Mouse (Mus musculus) C2C12 (cell line): ENCODE data around the gene Arpc5. TPM values are rescaled to one million over a fixed set of nuclear protein-coding genes. Genes with fewer than 3 reads are reported as not detected.

Experiments used
- H3K27me3 ChIP-seq: one replicate; pipeline ENCODE4 v1.6.1; 2011; ENCODE audit not compliant: control insufficient read depth, insufficient read depth, insufficient read length
- H3K36me3 ChIP-seq: one replicate; pipeline ENCODE4 v1.6.1; 2011; ENCODE audit not compliant: control insufficient read depth, insufficient read depth
- H3K4me3 ChIP-seq: one replicate; pipeline ENCODE4 v1.5.1; 2011; ENCODE audit warnings: mild to moderate bottlenecking, control low read depth; ENCODE audit not compliant: poor library complexity, insufficient read depth, severe bottlenecking
- H3K79me2 ChIP-seq: one replicate; pipeline ENCODE4 v1.6.1; 2011; ENCODE audit not compliant: control insufficient read depth, insufficient read depth
- H3K79me3 ChIP-seq: one replicate; pipeline ENCODE4 v1.6.1; 2011; ENCODE audit warnings: low read depth, control low read depth
- H3ac ChIP-seq: one replicate; pipeline ENCODE3; 2011; ENCODE audit warnings: low read depth; ENCODE audit not compliant: control insufficient read depth, insufficient read length
- CEBPB ChIP-seq: IDR thresholded peaks from one replicate; pipeline ENCODE4 v1.6.1; 2011; ENCODE audit warnings: low read depth, mild to moderate bottlenecking, control low read depth, moderate library complexity
- CTCF ChIP-seq: IDR thresholded peaks from one replicate; pipeline ENCODE4 v1.5.1; 2011; ENCODE audit not compliant: control insufficient read depth, insufficient read depth, insufficient read length
- FOSL1 ChIP-seq: IDR thresholded peaks from one replicate; pipeline ENCODE4 v1.8.0; 2011; ENCODE audit warnings: mild to moderate bottlenecking, low read length; ENCODE audit not compliant: poor library complexity, insufficient read depth, severe bottlenecking
- MAX ChIP-seq: IDR thresholded peaks from one replicate; pipeline ENCODE4 v1.6.1; 2011; ENCODE audit warnings: mild to moderate bottlenecking, control low read depth
- MYOD1 ChIP-seq: IDR thresholded peaks from one replicate; pipeline ENCODE4 v1.6.1; 2011; ENCODE audit warnings: low read depth; ENCODE audit not compliant: control insufficient read depth, insufficient read length
- MYOG ChIP-seq: IDR thresholded peaks from one replicate; pipeline ENCODE4 v1.6.1; 2011; ENCODE audit not compliant: control insufficient read depth, insufficient read length; ENCODE audit errors: extremely low read depth
- USF1 ChIP-seq: IDR thresholded peaks from one replicate; pipeline ENCODE4 v1.6.1; 2011; ENCODE audit warnings: low read depth, mild to moderate bottlenecking, control low read depth, moderate library complexity
- polyA plus RNA-seq: library from polyadenylated mRNA; unstranded; fragments of >200 nt; fragmentation: generic; extraction: Trizol; gene quantifications from one replicate; pipeline ENCODE4 v1.2.1, GENCODE M21; 2012; ENCODE audit warnings: missing spikeins

Arpc5 gene
- polyA plus RNA-seq, 1 experiment = 124 TPM

DNA sequence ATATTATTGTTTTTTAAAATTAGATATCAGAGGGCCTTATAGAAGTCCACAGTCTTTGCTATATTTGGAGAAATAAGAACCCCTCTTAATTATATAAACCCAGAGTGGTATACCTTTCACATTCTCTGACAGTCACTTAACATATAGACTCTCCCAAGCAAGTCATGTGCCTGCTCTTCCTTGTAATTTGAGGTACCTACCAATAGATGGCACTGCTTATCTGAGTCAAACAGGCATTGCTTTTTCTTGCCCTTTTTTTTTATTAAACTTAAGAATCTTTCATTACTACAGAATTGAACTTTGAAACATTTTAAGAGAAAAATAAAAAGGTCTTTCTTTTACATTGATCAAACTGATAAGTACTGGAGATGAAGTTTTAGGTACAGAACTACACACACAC lies 42.1 kb upstream of the Arpc5 start:
- Histone ChIP-seq H3K4me3 (no peak overlapping the region), H3ac (no peak overlapping the region), H3K36me3 (no peaks in the 10 kb centered on the region), H3K27me3 (no peaks in the 10 kb centered on the region), H3K79me3 (no peaks in the 10 kb centered on the region), H3K79me2 (no peaks in the 10 kb centered on the region)
- TF ChIP-seq CTCF (no peak), MAX (no peak), CEBPB (no peak), FOSL1 (no peak), MYOG (no peak), USF1 (no peak), MYOD1 (no peak)

DNA sequence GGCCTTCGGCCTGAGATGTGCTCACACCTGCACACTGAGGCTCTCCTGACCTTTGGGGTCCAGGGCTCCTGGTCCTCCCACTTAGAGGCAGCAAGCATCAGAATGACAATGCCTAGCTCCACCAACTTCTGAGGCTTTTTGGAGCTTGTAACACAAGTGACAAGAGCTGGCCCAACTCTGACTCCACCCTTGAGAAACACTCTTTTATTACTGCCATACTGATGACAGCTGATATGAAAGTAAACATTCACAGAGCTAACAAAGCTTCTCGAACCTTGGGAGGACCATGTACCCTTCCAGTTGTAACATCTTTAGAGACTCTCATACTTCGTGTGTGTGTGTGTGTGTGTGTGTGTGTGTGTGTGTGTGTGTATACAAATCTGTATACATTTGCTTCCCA lies 40.2 kb upstream of the Arpc5 start:
- Histone ChIP-seq H3K27me3 (no peaks in the 10 kb centered on the region), H3K79me3 (no peaks in the 10 kb centered on the region), H3ac (no peak overlapping the region), H3K79me2 (no peaks in the 10 kb centered on the region), H3K36me3 (no peaks in the 10 kb centered on the region), H3K4me3 (no peak overlapping the region)
- no peak for TF ChIP-seq MYOG
- TF ChIP-seq MYOD1 = no peak
- TF ChIP-seq FOSL1 = no peak
- no peak for TF ChIP-seq CEBPB
- no peak for TF ChIP-seq MAX
- no peak for TF ChIP-seq USF1
- TF ChIP-seq CTCF = no peak

- no peaks in the 10 kb centered on the region for H3K36me3 ChIP-seq
- no peaks in the 10 kb centered on the region for H3K27me3 ChIP-seq
- no peak overlapping the region for H3ac ChIP-seq
- no peak for TF ChIP-seq MAX
- no peak for TF ChIP-seq CTCF
- TF ChIP-seq MYOG = no peak
- TF ChIP-seq USF1 = no peak
- TF ChIP-seq MYOD1 = no peak
- TF ChIP-seq CEBPB = no peak
- no peak for TF ChIP-seq FOSL1
- no peaks in the 10 kb centered on the region for H3K79me2 ChIP-seq
- no peaks in the 10 kb centered on the region for H3K79me3 ChIP-seq
- H3K4me3 ChIP-seq = no peak overlapping the region
Measured at GRCm38 (mm10) chr1:152727604-152728236, 38.6 kb upstream of the Arpc5 start.

DNA sequence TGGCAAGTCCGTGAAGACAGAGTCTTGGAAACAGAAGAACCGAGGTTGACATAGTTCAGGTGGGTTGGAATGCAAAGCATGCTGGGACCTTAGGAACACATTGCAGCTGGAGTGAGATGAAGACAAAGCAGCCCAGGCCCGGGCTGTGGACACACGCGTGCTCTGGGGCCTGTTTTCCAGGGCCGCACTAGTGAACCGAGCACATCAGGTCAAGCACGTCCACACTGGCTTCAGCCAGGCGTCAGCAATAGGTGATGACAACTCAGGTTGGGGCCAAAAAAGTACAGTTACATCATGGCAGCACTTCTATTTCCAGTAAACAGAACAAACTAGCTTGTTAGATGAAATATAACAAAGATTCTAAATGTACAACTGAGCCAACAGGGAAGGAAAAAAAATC lies 27.5 kb upstream of the Arpc5 start:
- H3ac ChIP-seq = no peak overlapping the region
- no peaks in the 10 kb centered on the region for H3K79me2 ChIP-seq
- TF ChIP-seq MYOG (no peak), CEBPB (no peak), CTCF (no peak)
- H3K4me3 ChIP-seq = no peak overlapping the region
- H3K79me3 ChIP-seq = no peaks in the 10 kb centered on the region
- H3K27me3 ChIP-seq = no peaks in the 10 kb centered on the region
- H3K36me3 ChIP-seq = no peaks in the 10 kb centered on the region

GRCm38 (mm10) chr1:152739374-152739773 lies 27.0 kb upstream of the Arpc5 start:
- no peaks in the 10 kb centered on the region for H3K79me3 ChIP-seq
- H3K4me3 ChIP-seq = no peak overlapping the region
- H3K27me3 ChIP-seq = no peaks in the 10 kb centered on the region
- TF ChIP-seq MAX (no peak), USF1 (no peak), MYOG (no peak), MYOD1 (no peak), CEBPB (no peak), FOSL1 (no peak), CTCF (no peak)
- H3K79me2 ChIP-seq = no peaks in the 10 kb centered on the region
- no peaks in the 10 kb centered on the region for H3K36me3 ChIP-seq
- no peak overlapping the region for H3ac ChIP-seq

GRCm38 (mm10) chr1:152743095-152743826 lies 23.1 kb upstream of the Arpc5 start:
- TF ChIP-seq MYOD1 (peak; percentile 14), USF1 (no peak)
- Histone ChIP-seq H3K79me2 (no peaks in the 10 kb centered on the region), H3K4me3 (no peak overlapping the region), H3ac (no peak overlapping the region), H3K36me3 (no peaks in the 10 kb centered on the region), H3K79me3 (no peaks in the 10 kb centered on the region), H3K27me3 (no peaks in the 10 kb centered on the region)
